Mouse (Mus musculus) heart, postnatal 14 days (tissue): Measurements from ENCODE around the gene Ttc29. TPM values are rescaled to one million over a fixed set of nuclear protein-coding genes. Genes with fewer than 3 reads are reported as not detected.
A peak's percentile ranks its signal among the peaks of the same experiment; 100 is the strongest.

ENCODE experiments used
- DNase-seq, 2 experiments: peaks; one replicate each; pipeline ENCODE4 v3.0.0; 2021 to 2022
- intact Hi-C: fragments of 180-260 bp; cut with DNase I; formaldehyde crosslinking; loops from one replicate; pipeline ENCODE4 v1.15.1; 2025
- total RNA-seq, 2 experiments: library from RNA; stranded (reverse); gene quantifications; 2 replicates each; pipeline ENCODE4 v1.2.3; 2021

Gene Ttc29
- total RNA-seq, 2 experiments from 2014 or later = not detected

- intact Hi-C loops = no loop called here
- DNase-seq = no peak
Observed at GRCm38 (mm10) chr8:78276120-78276519, 63.0 kb downstream of the Ttc29 start.

- intact Hi-C loops = no loop called here
- no peak for DNase-seq
Observed at GRCm38 (mm10) chr8:78277411-78277810, 64.3 kb downstream of the Ttc29 start.

GRCm38 (mm10) chr8:78278598-78278997, 65.5 kb downstream of the Ttc29 start:
- intact Hi-C loops = no loop called here

GRCm38 (mm10) chr8:78284805-78285204, 71.7 kb downstream of the Ttc29 start:
- intact Hi-C loops = no loop called here
- no peak for DNase-seq

More at GRCm38 (mm10) chr8:78278598-78278997, 65.5 kb downstream of the Ttc29 start:
- DNase-seq = no peak

- DNase-seq = no peak
- intact Hi-C loops = no loop called here
Observed at GRCm38 (mm10) chr8:78285366-78285765, 72.3 kb downstream of the Ttc29 start.

GRCm38 (mm10) chr8:78289374-78289971, 76.4 kb downstream of the Ttc29 start:
- intact Hi-C loops = no loop called here
- no peak for DNase-seq

- DNase-seq = peak in 1 of 2 experiments; percentile 12
- intact Hi-C loops = no loop called here
Observed at GRCm38 (mm10) chr8:78290274-78290673, 77.2 kb downstream of the Ttc29 start.

GRCm38 (mm10) chr8:78295494-78295893, 82.4 kb downstream of the Ttc29 start:
- no peak for DNase-seq
- intact Hi-C loops = no loop called here

- intact Hi-C loops = no loop called here
- no peak for DNase-seq
Observed at GRCm38 (mm10) chr8:78303579-78303978, 90.5 kb downstream of the Ttc29 start.

GRCm38 (mm10) chr8:78306604-78307003, 93.5 kb downstream of the Ttc29 start:
- intact Hi-C loops = no loop called here
- DNase-seq = no peak

GRCm38 (mm10) chr8:78307131-78307530, 94.0 kb downstream of the Ttc29 start:
- DNase-seq = no peak
- intact Hi-C loops = no loop called here

- no peak for DNase-seq
- intact Hi-C loops = no loop called here
Observed at GRCm38 (mm10) chr8:78309539-78309938, 96.4 kb downstream of the Ttc29 start.

GRCm38 (mm10) chr8:78315576-78315975, 102.5 kb downstream of the Ttc29 start:
- intact Hi-C loops = no loop called here
- no peak for DNase-seq

GRCm38 (mm10) chr8:78317666-78318065, 104.6 kb downstream of the Ttc29 start:
- intact Hi-C loops = no loop called here
- DNase-seq = no peak

- intact Hi-C loops = no loop called here
- no peak for DNase-seq
Observed at GRCm38 (mm10) chr8:78323391-78323790, 110.3 kb downstream of the Ttc29 start.

- DNase-seq = peak; percentile 2 to 11
- intact Hi-C loops = no loop called here
Observed at GRCm38 (mm10) chr8:78340689-78341529, 127.8 kb downstream of the Ttc29 start.

- DNase-seq = no peak
Observed at GRCm38 (mm10) chr8:78342151-78342550, 129.1 kb downstream of the Ttc29 start.

GRCm38 (mm10) chr8:78344006-78344405, 130.9 kb downstream of the Ttc29 start:
- no peak for DNase-seq
- intact Hi-C loops = no loop called here

More at GRCm38 (mm10) chr8:78342151-78342550, 129.1 kb downstream of the Ttc29 start:
- intact Hi-C loops = no loop called here

- DNase-seq = no peak
- intact Hi-C loops = no loop called here
Observed at GRCm38 (mm10) chr8:78345705-78346104, 132.6 kb downstream of the Ttc29 start.

GRCm38 (mm10) chr8:78346131-78346621, 133.1 kb downstream of the Ttc29 start:
- DNase-seq = no peak
- intact Hi-C loops = no loop called here

- no peak for DNase-seq
- intact Hi-C loops = no loop called here
Observed at GRCm38 (mm10) chr8:78353902-78354301, 140.8 kb downstream of the Ttc29 start.

GRCm38 (mm10) chr8:78354801-78355200, 141.7 kb downstream of the Ttc29 start:
- intact Hi-C loops = no loop called here
- no peak for DNase-seq
